Mouse (Mus musculus) duodenum, adult 2 months (tissue): Measurements from ENCODE around the gene Shox2. TPM values are rescaled to one million over a fixed set of nuclear protein-coding genes. Genes with fewer than 3 reads are reported as not detected.

Experiments used
- polyA plus RNA-seq: library from polyadenylated mRNA; depleted of rRNA; stranded (reverse); fragments of >200 nt; gene quantifications from 2 replicates; pipeline ENCODE4 v1.2.3, GENCODE M21; 2012; ENCODE audit warnings: low replicate concordance; rRNA removed

Gene Shox2
- not detected in 2 replicates for polyA plus RNA-seq

GRCm38 (mm10) chr3:66981706-66982105 lies at the start of gene Shox2:
Shox2 (minus strand) TSS chr3:66981771.

GRCm38 (mm10) chr3:66981101-66981661 lies 390 bp downstream of the Shox2 start, which contains the start of gene Rsrc1:
Rsrc1 (plus strand) TSS chr3:66981390.

Other genes starting within 250 kb of the Shox2 start
- 0.68 and 0.69 TPM in 2 replicates for gene Rsrc1, start 381 bp downstream of the Shox2 start, polyA plus RNA-seq